ENCODE assay signal across 17 mouse cellular contexts in genomic region chr4:150740167-150740566, GRCm38 (mm10).
DNase-seq lines count a peak whose midpoint lies in the region; ATAC-seq and TF ChIP-seq lines count a peak whose summit lies in the region.
"Had no signal": no experiment of that assay in that cellular context is flagged by ENCODE, and none has a peak within 500 bp of the region (broad histone marks: within the 10 kb centered on the region; RNA-seq: fewer than 3 reads in every experiment).

No protein-coding gene starts in this region.

- H3K27ac ChIP-seq in liver, adult 2 months (replicated peaks; ENCODE audit: insufficient read depth, low read depth, low read length): peak overlapping the region; percentile 13
- no peak overlapping the region for H3K27ac ChIP-seq in liver, embryonic 11.5 days (ENCODE audit: low read depth, low read length)
- H3K27ac ChIP-seq in neural tube, embryonic 13.5 days (replicated peaks): peak overlapping the region; percentile 40; the same call in 1 of the 2 replicates
- H3K27ac ChIP-seq: kidney, embryonic 15.5 days; limb, embryonic 12.5 days; macrophage had no signal

- no peaks in the 10 kb centered on the region for H3K79me2 ChIP-seq in liver, adult 2 months (ENCODE audit: control insufficient read depth, insufficient read depth, low read length)

- peak; percentile 46 for DNase-seq in embryo, embryonic 10 days (ENCODE audit: low spot score)
- DNase-seq in embryo, embryonic 11 days: no peak
- peak; percentile 66 for DNase-seq in liver, adult 2 months (ENCODE audit: extremely low read depth, low read depth, low spot score)
- no peak for DNase-seq in liver, embryonic 11.5 days (ENCODE audit: low spot score)
- DNase-seq in lung, postnatal 14 days: peak; percentile 63
- no peak for DNase-seq in urinary bladder, adult 18-20 months (ENCODE audit: low spot score in 2 of 2)
- no peak for DNase-seq in cerebellum, adult 9-10 months
- DNase-seq: cerebellum, adult 18-20 months; gastrocnemius, postnatal 10 days; heart, postnatal 4 days; right cerebral cortex, postnatal 4 days; thymus, postnatal 25 days had no signal

- no peak for TF ChIP-seq CTCF in liver, adult 2 months (IDR thresholded peaks at IDR 0.05; ENCODE audit: low read depth, low read length)

- no peak for TF ChIP-seq POLR2A in liver, adult 2 months (IDR thresholded peaks at IDR 0.05; ENCODE audit: extremely low read depth, insufficient read depth, low read length)

- peaks cover 9% of the 10 kb centered on the region for H3K4me1 ChIP-seq in liver, adult 2 months (ENCODE audit: control insufficient read depth, insufficient read depth, low read length)
- H3K4me1 ChIP-seq in liver, embryonic 11.5 days (replicated peaks; ENCODE audit: control insufficient read depth, insufficient read depth, low read length): no peaks in the 10 kb centered on the region; the same call in 1 of the 2 replicates
- H3K4me1 ChIP-seq in neural tube, embryonic 13.5 days (replicated peaks): peaks cover 8% of the 10 kb centered on the region

- no peaks in the 10 kb centered on the region for H3K9me3 ChIP-seq in liver, embryonic 11.5 days (ENCODE audit: control insufficient read depth, low read length)
- no peaks in the 10 kb centered on the region for H3K9me3 ChIP-seq in neural tube, embryonic 13.5 days
- H3K9me3 ChIP-seq: heart, embryonic 10.5 days; kidney, embryonic 15.5 days; limb, embryonic 12.5 days had no signal

- H3K4me3 ChIP-seq in liver, adult 2 months (ENCODE audit: insufficient read depth, low read depth, low read length): no peak overlapping the region
- no peak overlapping the region for H3K4me3 ChIP-seq in liver, embryonic 11.5 days (ENCODE audit: low read depth, low read length)
- no peak overlapping the region for H3K4me3 ChIP-seq in neural tube, embryonic 13.5 days
- H3K4me3 ChIP-seq: heart, embryonic 10.5 days; kidney, embryonic 15.5 days; limb, embryonic 12.5 days had no signal

- no peaks in the 10 kb centered on the region for H3K27me3 ChIP-seq in liver, adult 2 months (ENCODE audit: control insufficient read depth, insufficient read depth, low read length)
- H3K27me3 ChIP-seq in liver, embryonic 11.5 days (replicated peaks; ENCODE audit: control insufficient read depth, insufficient read depth, low read length): no peaks in the 10 kb centered on the region
- no peaks in the 10 kb centered on the region for H3K27me3 ChIP-seq in neural tube, embryonic 13.5 days
- H3K27me3 ChIP-seq: kidney, embryonic 15.5 days; limb, embryonic 12.5 days had no signal

- no peak for ATAC-seq in liver, embryonic 11.5 days (replicated peaks; ENCODE audit: low FRiP score)
- ATAC-seq in neural tube, embryonic 13.5 days (ENCODE audit: low read depth): no peak

- WGBS in liver, adult 2 months: 20% methylated on average over 8 of the region's 8 CpGs
- 56% methylated on average over 8 of the region's 8 CpGs for WGBS in liver, embryonic 11.5 days
- 58% methylated on average over 8 of the region's 8 CpGs for WGBS in neural tube, embryonic 13.5 days

- H3K9ac ChIP-seq in liver, adult 2 months (ENCODE audit: low read depth, low read length): 0 out of 2 replicates have a peak overlapping the region, but pooled peaks have one; percentile 14
- H3K9ac ChIP-seq in liver, embryonic 11.5 days (ENCODE audit: low read depth, low read length): no peak overlapping the region
- no peak overlapping the region for H3K9ac ChIP-seq in neural tube, embryonic 13.5 days
- H3K9ac ChIP-seq: kidney, embryonic 15.5 days; limb, embryonic 12.5 days had no signal

- no peaks in the 10 kb centered on the region for H3K36me3 ChIP-seq in liver, adult 2 months (ENCODE audit: control insufficient read depth, insufficient read depth, low read length)
- H3K36me3 ChIP-seq in liver, embryonic 11.5 days (ENCODE audit: control insufficient read depth, insufficient read depth, low read length): no peaks in the 10 kb centered on the region
- H3K36me3 ChIP-seq in neural tube, embryonic 13.5 days: no peaks in the 10 kb centered on the region
- H3K36me3 ChIP-seq: heart, embryonic 10.5 days; kidney, embryonic 15.5 days; limb, embryonic 12.5 days had no signal

- no peak overlapping the region for H3K4me2 ChIP-seq in liver, embryonic 11.5 days
- no peak overlapping the region for H3K4me2 ChIP-seq in neural tube, embryonic 13.5 days
- H3K4me2 ChIP-seq: kidney, embryonic 15.5 days; limb, embryonic 12.5 days had no signal

Comparison
In these comparisons a context has a peak if more than half of its experiments do, and no peak if none do; other contexts are left out.
1. DNase-seq: peak in embryo, embryonic 10 days (single experiment), liver, adult 2 months (single experiment) and lung, postnatal 14 days (single experiment); none in embryo, embryonic 11 days (single experiment), liver, embryonic 11.5 days (single experiment), urinary bladder, adult 18-20 months (0 of 2) and cerebellum, adult 9-10 months (single experiment).